Mouse (Mus musculus) left cerebral cortex, adult 9 months (tissue): Measurements from ENCODE around the gene 2010300C02Rik.

Source experiments
- DNase-seq, 2 experiments: peaks; one replicate each; pipeline ENCODE4 v3.0.0; 2022; ENCODE audit warnings: low spot score in 2 of 2

The 2010300C02Rik gene

GRCm38 (mm10) chr1:37572528-37573272, 147.2 kb downstream of the 2010300C02Rik start:
- DNase-seq: no peak

- no peak for DNase-seq
Measured at GRCm38 (mm10) chr1:37568379-37568778, 151.5 kb downstream of the 2010300C02Rik start.

GRCm38 (mm10) chr1:37566754-37567153, 153.1 kb downstream of the 2010300C02Rik start:
- DNase-seq: no peak

- no peak for DNase-seq
Measured at GRCm38 (mm10) chr1:37566344-37566743, 153.5 kb downstream of the 2010300C02Rik start.

GRCm38 (mm10) chr1:37565396-37565795, 154.5 kb downstream of the 2010300C02Rik start:
- DNase-seq: no peak

GRCm38 (mm10) chr1:37561955-37562354, 157.9 kb downstream of the 2010300C02Rik start:
- no peak for DNase-seq
